Mouse (Mus musculus) urinary bladder, adult 18-20 months (tissue): ENCODE measurements around the gene Ctsl.

ENCODE experiments used
- DNase-seq, 2 experiments: peaks; one replicate each; pipeline ENCODE4 v3.0.0; 2022; ENCODE audit warnings: low spot score in 2 of 2, mixed read lengths in 2 of 2

Ctsl gene

DNA sequence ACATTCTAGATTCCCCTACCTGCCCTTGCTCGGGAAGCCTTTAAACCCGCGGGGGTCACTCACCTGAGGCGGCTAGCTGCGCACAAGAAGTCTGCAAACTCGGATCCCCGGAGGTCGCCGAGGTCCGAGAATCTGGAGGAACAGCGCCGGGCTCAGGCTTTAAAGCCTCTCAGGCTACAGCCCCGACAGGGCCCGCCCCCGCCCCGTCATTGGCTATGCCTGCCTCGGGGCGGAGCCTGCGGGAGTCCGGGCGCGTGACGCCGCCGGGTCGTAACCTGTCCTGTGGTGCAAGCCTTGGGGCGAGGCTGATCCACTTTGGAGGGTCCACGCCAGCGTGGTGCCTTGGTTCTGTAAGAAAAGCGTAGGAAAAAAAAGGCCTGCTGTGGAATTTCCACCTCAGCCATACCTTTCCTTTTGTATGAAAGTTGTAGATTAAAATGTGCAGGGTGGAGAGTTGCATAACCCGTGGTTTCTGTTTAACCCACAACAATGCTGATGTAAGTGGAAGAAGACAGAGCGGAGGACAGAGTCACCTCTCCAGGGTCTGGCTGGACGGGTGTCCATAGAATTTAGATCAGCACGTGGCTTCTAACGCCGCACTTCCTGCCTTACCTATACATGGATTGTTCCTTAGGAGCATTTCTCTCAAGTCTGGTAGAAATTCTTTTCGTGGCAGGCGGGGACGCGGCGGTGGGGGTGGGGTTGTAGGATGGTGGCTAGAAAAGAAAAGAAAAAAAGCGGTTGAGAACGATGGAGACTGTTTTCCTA lies at the start of gene Ctsl:
Gene Ctsl, minus strand, starts transcription at position 718 of the 768 bp plus-strand sequence.
- DNase-seq, result peak; percentile 92

DNA sequence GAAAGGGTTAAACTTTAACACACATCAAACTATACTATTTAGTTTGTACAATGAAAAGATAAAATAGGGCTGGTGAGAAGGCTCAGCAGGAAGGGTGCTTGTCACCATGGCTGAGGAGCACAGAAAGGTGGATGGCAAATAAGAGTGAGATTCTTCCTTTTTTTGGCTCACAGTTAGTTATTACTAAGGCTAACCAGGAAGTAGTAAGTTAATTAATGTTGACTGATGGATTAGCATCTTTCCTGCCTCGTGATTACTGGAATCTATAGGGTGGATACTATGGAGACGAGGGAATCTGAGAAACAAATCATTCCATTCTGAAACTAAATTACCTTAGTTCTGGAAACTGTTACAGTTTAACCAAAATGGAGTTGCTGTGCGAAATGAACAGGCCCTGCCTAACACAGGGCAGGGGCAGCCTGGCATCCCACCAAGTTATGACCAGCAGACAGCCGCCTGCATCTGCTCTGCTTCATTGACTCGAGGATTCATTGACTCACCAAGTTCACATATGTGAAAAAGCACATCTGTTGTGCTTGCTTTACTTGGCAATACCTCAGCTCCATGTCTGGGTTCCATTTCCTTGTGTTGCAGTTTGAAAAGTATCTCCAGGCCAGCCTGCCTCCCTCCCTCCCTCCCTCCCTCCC lies 46.4 kb upstream of the Ctsl start:
- DNase-seq, result no peak

DNA sequence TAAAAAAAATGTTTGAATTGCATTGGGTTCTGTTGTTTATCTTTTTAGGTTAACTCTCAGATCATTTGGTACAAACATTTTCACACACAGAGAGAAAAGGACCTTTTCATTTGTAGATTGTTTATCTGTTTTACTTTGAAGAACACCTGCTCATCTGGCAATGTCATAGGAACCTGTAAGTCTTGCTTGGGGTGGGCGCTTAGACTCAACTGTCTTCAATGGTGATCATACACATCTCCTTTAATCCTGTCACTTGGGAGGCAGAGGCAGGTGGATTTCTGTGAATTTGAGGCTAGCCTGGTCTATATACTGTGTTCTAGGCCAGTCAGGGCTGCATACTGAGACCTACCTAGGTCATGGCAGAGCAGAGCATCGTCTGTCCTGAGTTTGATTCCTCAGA lies 45.0 kb upstream of the Ctsl start:
- DNase-seq, result no peak

DNA sequence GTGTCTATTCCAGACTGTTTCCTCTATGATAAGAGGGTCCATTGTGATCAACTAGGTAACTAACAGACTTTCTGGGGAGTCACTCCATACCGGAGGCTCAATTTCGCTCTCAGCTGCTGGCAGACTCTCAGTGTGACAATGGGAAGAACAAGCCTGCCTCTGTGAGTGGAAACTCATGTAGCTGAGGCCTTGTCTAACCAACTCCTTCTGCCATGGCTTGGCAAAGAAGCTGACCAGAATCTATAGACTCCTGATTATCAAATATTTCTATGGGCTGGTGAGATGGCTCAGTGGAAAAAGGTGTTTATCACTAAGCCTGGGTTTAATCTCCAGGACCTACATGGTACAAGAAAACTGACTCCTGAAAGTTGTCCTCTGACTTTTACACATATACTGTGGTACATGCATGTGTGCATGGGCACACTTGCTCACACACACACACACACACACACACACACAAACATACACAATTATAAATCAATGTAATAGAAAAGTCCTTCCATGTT lies 42.1 kb upstream of the Ctsl start:
- DNase-seq, result no peak

DNA sequence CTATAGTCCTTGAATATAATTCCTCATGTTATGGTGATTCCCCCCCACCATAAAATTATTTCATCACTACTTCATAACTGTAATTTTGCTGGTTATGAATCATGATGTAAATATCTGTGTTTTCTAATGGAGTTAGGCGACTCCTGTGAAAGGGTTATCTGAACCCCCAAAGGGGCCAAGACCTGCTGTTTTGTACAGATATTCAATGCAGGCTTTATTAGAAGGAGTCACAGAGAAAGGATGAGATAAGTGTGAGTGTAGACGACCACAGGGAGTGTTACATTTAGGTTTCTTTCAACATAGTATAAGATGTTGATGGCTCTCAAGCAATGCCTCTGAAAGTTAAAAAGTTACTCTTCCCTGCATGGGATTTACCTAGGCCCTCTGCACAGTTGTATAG lies 40.6 kb upstream of the Ctsl start:
- no peak for DNase-seq

DNA sequence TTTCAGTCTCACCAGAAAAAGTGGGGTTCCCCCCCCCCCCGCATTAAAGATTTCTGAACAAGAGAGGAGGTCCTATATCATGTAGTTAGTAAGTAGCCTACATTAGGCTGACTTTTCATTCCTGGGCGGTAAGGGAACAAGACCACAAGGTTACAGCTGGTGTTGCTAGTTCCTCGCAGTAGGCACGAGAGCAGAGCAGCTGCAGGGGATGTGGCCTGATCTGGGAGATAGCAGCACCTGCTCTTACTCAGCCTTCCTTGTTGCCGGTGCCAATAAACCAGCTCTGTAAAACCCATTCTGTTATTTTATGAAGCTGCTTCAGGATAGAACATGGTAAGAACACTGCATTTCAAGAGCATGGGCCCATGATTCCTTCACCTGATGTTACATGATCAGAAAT lies 39.9 kb upstream of the Ctsl start:
- DNase-seq, result no peak

DNA sequence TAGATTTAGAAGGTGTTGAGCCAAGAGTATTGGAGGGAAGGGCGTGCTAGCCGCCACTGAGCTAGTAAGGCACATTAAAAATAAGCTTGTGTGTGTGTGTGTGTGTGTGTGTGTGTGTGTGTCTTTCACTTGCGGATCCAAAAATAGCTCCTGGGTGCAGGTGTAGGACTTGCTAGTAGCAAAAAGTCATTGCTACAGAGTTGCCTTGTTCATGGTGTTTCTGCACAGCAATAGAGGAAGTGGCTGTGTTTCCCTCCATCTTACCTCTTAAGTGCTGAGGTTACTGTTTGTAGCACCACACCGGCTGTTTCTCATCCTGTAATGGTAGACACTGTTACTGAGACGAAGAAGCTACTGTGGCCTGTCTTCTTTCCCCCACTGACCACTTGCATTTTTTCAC lies 37.3 kb upstream of the Ctsl start:
- DNase-seq, result no peak

DNA sequence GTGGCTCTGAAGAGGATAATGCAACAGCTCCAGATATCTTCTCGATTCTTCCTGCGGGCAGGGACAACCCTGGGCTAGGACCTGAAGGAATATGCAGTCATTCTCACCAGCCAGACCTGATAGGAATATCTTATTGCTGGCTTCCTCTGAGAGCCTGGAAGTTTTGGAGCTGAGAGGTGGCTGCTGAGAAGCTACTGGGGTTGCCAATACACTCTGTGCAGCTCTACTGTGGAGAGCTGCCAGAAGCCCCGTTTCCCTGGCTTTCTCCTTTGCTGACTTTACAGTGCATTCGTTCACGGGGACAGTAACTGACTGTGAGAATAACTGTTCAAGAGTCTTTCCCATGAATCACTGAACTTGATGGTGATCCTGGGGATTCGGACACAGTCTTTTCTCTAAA lies 34.9 kb upstream of the Ctsl start:
- no peak for DNase-seq

DNA sequence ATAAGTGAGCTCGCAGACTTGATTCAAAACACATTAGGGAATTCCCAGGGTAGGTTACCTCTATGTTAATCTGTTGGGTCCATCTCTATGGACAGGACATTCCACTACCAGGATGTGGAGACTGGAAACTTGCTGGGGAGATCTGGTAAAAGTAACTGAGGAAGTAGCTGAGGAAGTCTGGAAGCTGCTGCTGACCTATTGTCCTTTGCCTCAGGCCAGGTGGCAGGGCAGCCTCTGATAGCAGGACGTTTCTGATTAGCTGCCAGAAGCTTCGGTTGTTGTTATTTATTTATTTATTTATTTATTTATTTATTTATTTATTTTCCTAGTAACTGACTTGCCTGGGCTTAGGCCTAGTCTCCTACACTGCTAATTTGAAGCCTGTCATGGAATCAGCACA lies 32.8 kb upstream of the Ctsl start:
- no peak for DNase-seq

DNA sequence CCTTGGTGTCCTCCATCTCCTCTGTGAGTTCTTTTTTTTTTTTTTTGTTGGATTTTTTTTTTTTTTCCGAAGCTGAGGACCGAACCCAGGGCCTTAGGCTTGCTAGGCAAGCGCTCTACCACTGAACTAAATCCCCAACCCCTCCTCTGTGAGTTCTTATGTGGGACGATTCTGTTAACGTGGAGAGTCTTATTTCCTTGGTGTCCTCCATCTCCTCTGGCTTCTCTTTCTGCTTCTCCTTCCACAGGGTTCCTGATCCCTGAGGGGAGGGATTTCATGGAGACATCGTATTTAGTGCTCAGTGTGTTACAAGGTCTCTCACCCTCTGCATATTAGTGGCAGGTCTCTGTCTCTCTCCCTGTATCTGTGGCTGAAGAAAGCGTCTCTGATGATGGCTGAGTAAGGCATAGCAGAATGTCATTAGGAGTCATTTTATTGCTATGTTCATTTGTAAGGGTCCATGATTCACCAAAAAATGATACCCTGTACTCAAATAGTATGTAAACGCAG lies 32.3 kb upstream of the Ctsl start:
- DNase-seq, result no peak

DNA sequence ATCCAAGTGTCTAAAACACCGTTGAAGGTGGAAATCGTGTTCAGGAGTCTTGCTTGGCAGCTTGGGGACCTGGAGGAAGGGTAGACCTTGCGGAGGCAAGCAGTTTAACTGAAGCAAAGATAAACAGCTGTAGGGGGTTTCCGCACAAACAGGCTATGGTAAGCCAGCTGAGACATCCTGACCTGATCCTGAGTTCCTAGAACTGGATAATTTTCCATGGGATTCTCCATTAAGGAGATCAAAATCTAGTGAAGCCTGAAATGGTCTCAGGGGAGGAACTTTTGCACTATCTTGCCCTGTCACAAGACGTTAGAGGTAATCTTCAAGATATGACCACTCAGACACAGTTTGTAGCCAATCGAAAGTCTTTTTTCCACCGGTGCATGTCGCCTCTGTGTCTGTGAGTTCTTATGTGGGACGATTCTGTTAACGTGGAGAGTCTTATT lies 31.8 kb upstream of the Ctsl start:
- no peak for DNase-seq

DNA sequence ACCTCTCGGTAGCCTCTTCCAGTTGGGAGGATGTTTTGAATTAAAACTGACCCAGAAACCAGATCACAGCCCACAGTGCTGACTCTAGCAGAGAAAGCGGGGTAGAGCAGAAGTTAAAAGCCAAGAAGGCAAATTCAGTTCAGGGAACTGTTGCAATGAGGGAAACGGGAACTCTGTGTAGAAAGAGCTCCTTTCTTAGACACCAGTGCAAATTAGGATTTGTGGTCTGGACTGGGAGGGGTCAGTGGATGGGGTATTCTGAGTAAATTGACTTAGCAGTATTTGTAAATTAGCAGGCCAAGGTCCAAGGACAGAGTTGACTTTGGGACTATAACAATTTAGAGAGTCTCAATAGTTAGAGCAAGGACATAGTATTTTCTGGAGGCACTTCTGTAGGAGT lies 31.3 kb upstream of the Ctsl start:
- no peak for DNase-seq

DNA sequence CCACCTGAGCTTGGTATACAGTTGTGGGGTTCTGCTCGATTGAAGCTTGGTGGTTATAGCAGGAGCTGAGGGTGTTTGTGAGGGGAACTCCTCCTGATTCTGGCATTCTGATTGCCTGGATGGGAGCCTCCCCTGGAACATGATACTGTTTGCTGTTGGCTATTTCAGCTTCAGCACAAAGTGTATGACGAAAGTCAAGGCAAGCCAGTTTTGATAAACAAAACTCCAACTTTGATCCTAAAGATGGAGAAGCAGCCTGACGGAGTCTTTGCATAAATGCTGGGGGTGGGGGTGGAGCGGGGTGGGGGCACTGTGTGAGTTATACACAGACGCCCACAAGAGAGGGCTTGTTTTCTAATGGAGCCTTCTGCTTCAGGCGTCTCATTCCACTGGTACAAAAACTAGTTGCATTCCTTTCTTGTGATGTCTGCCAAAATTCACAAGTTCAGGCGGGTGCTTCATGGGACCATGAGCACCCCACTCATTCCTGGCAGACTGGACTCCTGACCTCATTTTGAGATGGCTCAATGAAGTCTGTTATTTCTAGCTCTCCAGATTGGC lies 30.2 kb upstream of the Ctsl start:
- peak in 1 of 2 experiments; percentile 40 for DNase-seq

DNA sequence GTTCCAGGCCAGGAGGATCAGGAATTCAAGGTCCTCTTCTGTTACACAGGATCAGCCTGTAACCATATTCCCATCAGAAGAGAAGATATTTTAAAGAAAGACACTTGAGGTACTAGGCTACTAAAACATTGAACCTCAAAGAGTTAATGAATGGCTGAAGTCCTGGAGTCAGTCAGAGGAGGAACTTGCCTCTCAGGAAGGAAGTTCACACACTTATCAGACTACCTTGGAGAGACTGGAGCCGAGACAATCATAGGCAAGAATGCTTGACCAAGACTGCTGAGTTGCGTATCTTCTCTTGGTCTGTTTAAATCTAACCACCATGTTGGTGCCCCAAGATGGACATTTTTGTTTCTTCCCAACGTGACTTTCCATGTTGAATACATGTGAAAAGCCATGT lies 29.2 kb upstream of the Ctsl start:
- DNase-seq, result no peak

DNA sequence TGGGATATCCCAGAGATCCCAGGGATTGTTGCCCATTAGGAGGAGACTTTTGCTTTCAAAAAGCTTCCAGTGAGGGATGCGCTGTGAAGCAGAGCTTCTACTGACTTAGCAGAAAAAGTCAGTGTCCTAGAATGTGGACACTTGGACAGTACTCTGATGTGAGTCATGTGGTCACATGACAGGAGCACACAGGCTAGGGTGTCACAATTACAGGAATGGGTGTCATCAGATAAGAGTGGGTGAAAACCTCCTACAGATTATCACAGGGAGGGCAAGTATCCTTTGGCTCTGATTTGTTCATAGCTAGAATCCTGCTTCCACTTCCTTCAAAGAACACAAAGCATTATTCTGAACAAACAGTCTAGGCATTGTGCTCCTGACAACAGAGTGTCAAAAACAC lies 27.4 kb upstream of the Ctsl start:
- no peak for DNase-seq

DNA sequence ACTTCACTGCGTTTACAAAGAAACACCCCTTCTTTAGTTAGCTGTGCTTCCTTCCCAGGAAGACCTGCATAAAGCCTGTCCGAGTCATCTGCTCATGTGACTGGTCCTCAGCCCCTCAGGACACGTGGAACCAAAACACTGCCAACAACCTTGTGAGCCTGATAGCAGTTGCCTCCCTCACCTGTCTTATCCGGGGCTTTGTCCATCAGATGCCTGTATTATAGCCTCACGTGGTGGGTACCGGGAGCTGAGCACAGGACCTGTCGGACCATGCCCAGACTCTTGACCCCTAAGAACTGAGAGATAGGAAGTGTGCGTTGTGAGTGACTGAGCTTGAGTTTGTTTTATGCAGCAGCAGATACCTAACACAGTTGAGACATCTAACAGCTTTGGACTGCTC lies 26.3 kb upstream of the Ctsl start:
- no peak for DNase-seq

DNA sequence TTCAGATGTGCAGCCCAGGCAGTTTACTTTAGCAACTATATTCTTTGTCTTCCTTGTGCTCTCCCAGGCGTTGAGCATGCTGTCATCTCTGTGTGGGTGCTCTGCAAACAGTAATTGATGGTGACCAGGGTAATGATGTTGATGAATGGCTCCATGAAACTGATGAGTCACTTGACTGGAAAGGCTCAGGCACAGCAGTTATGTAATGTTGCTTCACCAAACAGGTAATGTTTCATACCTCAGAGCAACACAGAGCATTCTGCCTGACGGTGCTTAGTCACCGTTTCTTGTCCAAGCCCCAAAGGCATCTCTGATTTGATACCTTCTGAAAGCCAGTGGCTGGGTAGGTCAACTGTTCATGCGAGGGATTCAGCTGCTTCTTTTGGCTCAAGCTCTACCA lies 17.7 kb upstream of the Ctsl start:
- peak in 1 of 2 experiments; percentile 40 for DNase-seq

DNA sequence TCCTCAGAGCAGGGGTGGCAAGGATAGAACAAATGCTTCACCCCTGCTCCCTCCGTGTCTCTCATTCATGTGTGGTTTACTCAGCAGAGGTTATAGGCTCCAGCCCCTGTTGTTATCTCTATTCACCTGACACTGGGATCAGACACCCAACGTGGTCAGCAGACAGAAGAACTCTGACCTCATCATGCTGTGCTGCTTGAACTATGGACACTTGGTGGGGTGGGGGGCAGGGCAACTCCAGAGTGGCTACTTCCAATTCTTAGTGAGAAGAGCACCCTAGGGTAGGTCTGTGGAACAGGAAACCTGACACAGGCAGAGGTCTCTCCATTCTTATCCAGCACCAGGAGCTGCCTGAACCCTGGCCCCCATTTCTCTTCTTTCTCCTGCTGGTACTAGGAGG lies 15.4 kb upstream of the Ctsl start:
- DNase-seq, result no peak

DNA sequence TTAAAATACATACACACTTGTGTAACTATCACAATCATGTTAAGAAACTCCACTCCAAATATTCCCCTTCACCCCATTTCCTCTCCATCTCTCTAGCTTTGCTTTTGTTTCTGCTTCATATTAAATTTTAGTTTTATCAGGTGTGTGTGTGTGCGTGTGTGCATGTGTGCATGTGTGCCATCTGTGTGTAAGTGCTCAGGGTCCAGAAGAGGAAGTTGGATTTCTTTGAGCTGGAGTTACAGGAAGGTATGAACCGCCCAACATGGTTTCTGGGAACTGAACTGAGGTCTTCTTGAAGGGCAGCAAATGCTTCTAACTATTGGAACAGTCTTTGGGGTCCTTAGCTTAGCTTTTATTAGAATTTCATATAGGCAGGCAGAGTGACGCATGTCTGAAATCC lies 14.2 kb upstream of the Ctsl start:
- no peak for DNase-seq

DNA sequence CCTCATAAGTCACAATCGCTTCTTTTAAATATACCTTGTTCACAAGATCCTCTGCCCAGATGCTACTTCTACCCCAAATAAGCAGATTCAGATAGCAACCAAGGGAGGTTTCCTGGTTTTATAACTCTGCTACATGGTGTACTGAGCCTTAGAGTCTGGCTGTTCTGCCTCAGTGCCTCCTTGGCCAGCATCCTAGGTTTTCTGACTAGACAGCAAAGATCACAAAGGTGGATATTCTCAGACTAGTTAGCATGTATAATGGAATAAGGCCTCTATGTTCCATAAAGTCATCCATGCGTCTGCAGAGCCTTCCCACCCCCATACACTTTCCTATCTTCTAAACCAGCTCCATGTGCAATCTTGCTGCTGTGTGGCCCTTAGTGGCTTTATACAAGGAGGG lies 9.6 kb upstream of the Ctsl start:
- DNase-seq, result no peak

DNA sequence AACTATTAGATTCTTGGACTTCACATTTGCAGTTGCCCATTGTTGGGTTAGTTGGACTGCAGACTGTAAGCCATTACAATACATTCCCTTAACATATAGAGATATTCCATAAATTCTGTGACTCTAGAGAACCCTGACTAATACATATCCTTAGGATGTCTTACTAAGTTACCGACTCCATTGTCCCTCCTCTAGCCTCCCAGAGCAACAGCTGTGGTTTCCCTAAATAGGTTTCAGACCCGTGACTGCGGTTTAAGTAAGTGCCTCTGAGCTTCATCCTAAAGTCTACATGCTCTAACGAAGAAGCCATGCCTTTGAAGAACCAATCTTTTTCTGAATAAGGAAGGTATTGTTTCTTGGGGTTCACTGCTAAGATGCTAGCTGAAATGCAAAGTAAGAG lies 7.9 kb upstream of the Ctsl start:
- DNase-seq, result no peak

DNA sequence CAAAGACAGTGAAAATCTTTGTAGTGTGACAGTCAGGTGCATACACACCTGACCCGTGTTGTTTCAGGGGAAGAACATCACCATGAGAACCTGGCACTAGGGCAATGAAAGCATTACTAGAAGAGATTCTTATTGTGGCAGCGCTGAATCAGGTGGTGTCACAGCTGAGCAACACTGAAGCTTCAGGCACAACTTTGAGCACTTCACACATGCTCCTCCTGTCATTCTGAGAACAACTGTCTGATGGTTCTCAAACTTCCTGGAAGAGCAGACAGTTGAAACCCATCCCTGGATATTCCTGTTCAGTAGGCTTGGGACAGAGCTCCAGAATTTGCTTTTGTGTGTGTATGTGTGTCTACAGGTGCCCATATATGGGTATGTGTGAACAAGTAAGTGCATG lies 5.8 kb upstream of the Ctsl start:
- no peak for DNase-seq

DNA sequence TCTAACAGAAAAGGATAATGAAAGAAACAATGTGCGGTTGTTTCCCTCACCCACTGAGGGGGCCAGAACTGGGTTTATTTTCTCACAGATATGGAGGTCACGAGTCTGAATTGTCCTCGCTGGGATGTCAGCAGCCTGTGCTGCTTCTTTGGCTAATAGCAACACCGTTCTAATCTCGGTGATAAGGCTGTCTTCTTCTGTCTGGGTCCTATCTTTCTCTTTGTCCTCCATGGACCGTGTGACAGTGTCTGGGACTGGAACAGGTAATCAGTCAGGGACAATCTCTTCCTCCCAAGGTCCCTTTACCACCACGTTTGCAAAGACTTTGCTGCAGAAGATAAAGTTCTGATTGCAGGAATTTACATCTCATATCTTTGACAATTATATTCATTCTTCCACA lies 4.5 kb upstream of the Ctsl start:
- no peak for DNase-seq
